Comparison of ENCODE assay signal across 8 mouse cellular contexts in genomic region chr14:120477982-120478568, GRCm38 (mm10). TPM values are rescaled to one million over a fixed set of nuclear protein-coding genes. Genes with fewer than 3 reads are reported as not detected.
DNase-seq lines count a peak whose midpoint lies in the region; ATAC-seq and TF ChIP-seq lines count a peak whose summit lies in the region.

Gene Rap2a, plus strand, starts transcription at chr14:120478444.

- peak within 1 kb of the TSS; percentile 79 for H3K4me2 ChIP-seq in kidney, embryonic 14.5 days (replicated peaks; ENCODE audit: low read depth, low read length)
- peak within 1 kb of the TSS; percentile 76 for H3K4me2 ChIP-seq in limb, embryonic 15.5 days

- peaks cover 6% of the 10 kb centered on the region; the same call in 1 of the 2 replicates for H3K36me3 ChIP-seq in kidney, embryonic 14.5 days (ENCODE audit: control insufficient read depth, insufficient read depth, low read length)
- no peaks in the 10 kb centered on the region; the same call in 1 of the 2 replicates for H3K36me3 ChIP-seq in limb, embryonic 15.5 days

- peaks cover 15% of the 10 kb centered on the region for H3K4me1 ChIP-seq in bone marrow macrophage, adult 2 months (ENCODE audit: control insufficient read depth, insufficient read depth, low read length)
- peaks cover 7% of the 10 kb centered on the region; the same call in 1 of the 2 replicates for H3K4me1 ChIP-seq in embryonic fibroblast, embryonic 13.5 days (ENCODE audit: control insufficient read depth, insufficient read depth, low read length)
- 0 out of 2 replicates have a peak, but pooled peaks cover 4% of the 10 kb centered on the region for H3K4me1 ChIP-seq in kidney, embryonic 14.5 days (ENCODE audit: control insufficient read depth, insufficient read depth, low read length)
- peaks cover 2% of the 10 kb centered on the region; the same call in 1 of the 2 replicates for H3K4me1 ChIP-seq in limb, embryonic 15.5 days

- no peak for TF ChIP-seq CTCF in bone marrow macrophage, adult 2 months (IDR thresholded peaks at IDR 0.05; ENCODE audit: low read depth, low read length)
- TF ChIP-seq CTCF in embryonic fibroblast, embryonic 13.5 days (IDR thresholded peaks at IDR 0.05; ENCODE audit: borderline replicate concordance, insufficient read depth, low read length): no peak

- H3K27me3 ChIP-seq in kidney, embryonic 14.5 days (ENCODE audit: control insufficient read depth, insufficient read depth, low read length): no peaks in the 10 kb centered on the region
- no peaks in the 10 kb centered on the region for H3K27me3 ChIP-seq in limb, embryonic 15.5 days

- peak within 1 kb of the TSS; percentile 81 for H3K9ac ChIP-seq in kidney, embryonic 14.5 days (ENCODE audit: low read depth, low read length)
- H3K9ac ChIP-seq in limb, embryonic 15.5 days: peak within 1 kb of the TSS; percentile 82

- H3K9me3 ChIP-seq in kidney, embryonic 14.5 days (ENCODE audit: control insufficient read depth, low read length): 0 out of 2 replicates have a peak, but pooled peaks cover 2% of the 10 kb centered on the region
- H3K9me3 ChIP-seq in limb, embryonic 15.5 days: no peaks in the 10 kb centered on the region

- no peak for TF ChIP-seq POLR2A in bone marrow macrophage, adult 2 months (IDR thresholded peaks at IDR 0.05; ENCODE audit: borderline replicate concordance, low read depth, low read length)
- TF ChIP-seq POLR2A in embryonic fibroblast, embryonic 13.5 days (IDR thresholded peaks at IDR 0.05; ENCODE audit: low read depth, low read length): peak; percentile 88

- ATAC-seq in kidney, embryonic 14.5 days (ENCODE audit: low FRiP score, low TSS enrichment): peak; percentile 90
- ATAC-seq in limb, embryonic 15.5 days (ENCODE audit: insufficient number of reproducible peaks, low FRiP score, low TSS enrichment, low read depth): peak; percentile 89

- WGBS in kidney, embryonic 14.5 days: under 1% methylated on average over 56 of the region's 78 CpGs
- WGBS in limb, embryonic 15.5 days: 0% methylated on average over 67 of the region's 78 CpGs

- peak within 1 kb of the TSS; percentile 90 for H3K27ac ChIP-seq in bone marrow macrophage, adult 2 months (ENCODE audit: insufficient read depth, low read depth, low read length)
- H3K27ac ChIP-seq in embryonic fibroblast, embryonic 13.5 days (ENCODE audit: insufficient read depth, low read length): peak within 1 kb of the TSS; percentile 94
- H3K27ac ChIP-seq in kidney, embryonic 14.5 days (ENCODE audit: low read depth, low read length): peak within 1 kb of the TSS; percentile 96
- H3K27ac ChIP-seq in limb, embryonic 15.5 days: peak within 1 kb of the TSS; percentile 98

- DNase-seq in 416B (ENCODE audit: low read depth): peak; percentile 97
- peak; percentile 96 to 97 for DNase-seq in heart, adult 9 months (ENCODE audit: low spot score in 2 of 2)
- DNase-seq in monocyte, adult 2 months (ENCODE audit: low read depth in 1 of 2, low spot score in 2 of 2): peak; percentile 78 to 92
- peak; percentile 90 to 95 for DNase-seq in spleen, postnatal 4 days (ENCODE audit: low spot score in 2 of 2)

- H3K4me3 ChIP-seq in bone marrow macrophage, adult 2 months (ENCODE audit: insufficient read depth, low read length): peak within 1 kb of the TSS; percentile 97
- peak within 1 kb of the TSS; percentile 70 for H3K4me3 ChIP-seq in embryonic fibroblast, embryonic 13.5 days (ENCODE audit: insufficient read depth, low read length)
- H3K4me3 ChIP-seq in kidney, embryonic 14.5 days (ENCODE audit: low read length): peak within 1 kb of the TSS; percentile 67
- H3K4me3 ChIP-seq in limb, embryonic 15.5 days: peak within 1 kb of the TSS; percentile 84

RNA-seq across cellular contexts. Expression of gene Rap2a, which starts in this region (rescaled TPM):
- 32.3 and 33.2 TPM in 2 replicates for polyA plus RNA-seq in bone marrow macrophage, adult 2 months (2012; ENCODE audit: insufficient read depth, insufficient read length, missing spikeins)
- polyA plus RNA-seq in embryonic fibroblast, embryonic 13.5 days (2011; ENCODE audit: insufficient read length, low read depth, missing spikeins): 31.0 and 31.1 TPM in 2 replicates
- 12.1 and 15.8 TPM in 2 replicates for polyA plus RNA-seq in kidney, embryonic 14.5 days (2014; fragmentation: Nextera tagmentation; extraction: Ambion mirVana)
- polyA plus RNA-seq in limb, embryonic 15.5 days (2015; fragmentation: Nextera tagmentation; extraction: Ambion mirVana): 16.3 and 17.2 TPM in 2 replicates

Comparison
In these comparisons a context has a peak if more than half of its experiments do, and no peak if none do; other contexts are left out.
1. Peak in every context shown above with its lines: DNase-seq, ATAC-seq, H3K4me3 ChIP-seq and H3K27ac ChIP-seq.